Mouse (Mus musculus) retina, adult 2 months (tissue): ENCODE results near the gene Yrdc.

Source experiments
- DNase-seq: peaks from one replicate; pipeline ENCODE4 v3.0.0-alpha.2; 2012; ENCODE audit warnings: low read depth, low spot score

Gene Yrdc

DNA sequence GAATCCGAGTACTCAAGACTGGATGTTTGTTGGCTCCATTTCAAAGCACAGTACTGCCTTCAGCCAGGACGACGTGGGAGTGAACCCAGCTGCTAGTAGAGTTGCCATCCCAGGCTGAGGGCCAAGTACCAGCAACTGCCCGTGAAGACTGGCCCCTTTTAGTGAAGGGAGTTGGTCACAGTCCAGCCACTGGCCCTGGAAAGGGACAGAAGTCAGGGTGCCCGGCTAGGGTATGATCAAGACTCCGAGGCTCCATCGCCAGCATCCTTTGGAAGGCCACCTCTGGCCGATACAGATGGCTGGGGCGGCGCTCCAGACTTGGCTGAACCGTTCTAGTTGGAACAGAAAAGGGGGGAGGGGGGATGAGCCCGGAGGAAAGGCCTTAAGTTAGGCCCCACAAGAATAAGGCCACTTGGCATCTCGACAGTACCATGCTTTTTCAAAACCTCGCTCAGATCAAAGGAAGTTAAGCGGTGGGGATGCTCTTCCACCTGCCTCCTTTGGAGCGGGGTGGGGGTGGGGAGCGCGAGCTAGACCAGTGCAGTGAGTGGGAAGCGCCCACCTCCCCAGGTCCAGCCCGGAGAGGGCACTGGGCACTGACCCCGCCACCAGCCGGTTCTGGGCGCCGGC lies 733 bp upstream of the Yrdc start:
- no peak for DNase-seq

DNA sequence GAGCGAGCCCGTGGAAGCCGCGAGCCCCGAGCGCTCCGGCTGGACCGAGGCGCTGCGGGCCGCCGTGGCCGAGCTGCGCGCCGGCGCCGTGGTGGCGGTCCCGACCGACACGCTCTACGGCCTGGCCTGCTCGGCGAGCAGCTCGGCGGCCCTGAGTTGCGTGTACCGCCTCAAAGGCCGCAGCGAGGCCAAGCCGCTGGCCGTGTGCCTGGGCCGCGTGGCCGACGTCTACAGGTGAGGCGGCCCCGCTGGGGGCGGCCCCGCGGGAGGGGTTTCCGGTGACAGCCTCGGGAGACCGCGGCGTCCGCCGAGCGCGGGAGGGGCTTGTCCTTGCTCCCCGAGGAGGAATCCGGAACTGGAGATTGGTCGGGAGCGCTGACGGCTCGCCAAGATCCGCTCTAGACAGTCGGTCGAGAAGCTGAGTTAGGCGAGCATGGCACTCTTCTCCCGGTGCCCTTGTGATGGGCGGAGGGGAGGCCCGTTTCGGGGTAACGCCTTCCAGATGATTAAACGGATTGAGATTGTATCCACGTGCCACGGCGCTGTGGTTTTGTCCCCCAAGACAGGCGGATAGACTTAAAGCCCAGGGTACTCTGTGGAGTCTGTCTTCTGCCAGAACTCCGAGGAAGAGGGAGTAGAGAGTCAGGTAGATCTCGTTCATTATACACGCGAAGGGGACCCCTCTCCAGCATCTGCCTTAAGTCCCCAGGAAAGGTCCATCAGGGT lies 617 bp downstream of the Yrdc start, which contains the start of gene 1110065P20Rik:
TSS of gene 1110065P20Rik (minus strand) at position 264 of the 726 bp plus-strand sequence.
- no peak for DNase-seq

DNA sequence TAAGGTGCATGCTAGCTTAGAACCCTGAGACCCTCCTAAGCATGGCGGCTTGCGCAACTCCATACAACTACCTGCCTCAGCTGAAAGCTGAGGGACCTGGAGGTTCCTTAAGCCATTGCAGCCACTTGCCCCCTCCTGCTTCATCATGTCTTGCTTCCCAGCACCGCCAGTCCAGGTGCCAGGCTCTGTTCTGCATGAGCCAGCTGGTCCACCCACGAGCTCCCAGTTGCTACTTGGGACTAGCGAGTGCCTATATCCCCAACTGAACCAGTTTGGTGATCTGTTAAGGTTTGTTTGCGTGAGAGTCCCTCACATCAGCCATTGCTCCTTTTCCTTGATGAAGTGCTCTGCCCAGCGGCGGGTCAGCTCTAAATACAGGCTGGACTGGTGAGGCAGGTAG lies 5.8 kb downstream of the Yrdc start:
- DNase-seq: no peak

DNA sequence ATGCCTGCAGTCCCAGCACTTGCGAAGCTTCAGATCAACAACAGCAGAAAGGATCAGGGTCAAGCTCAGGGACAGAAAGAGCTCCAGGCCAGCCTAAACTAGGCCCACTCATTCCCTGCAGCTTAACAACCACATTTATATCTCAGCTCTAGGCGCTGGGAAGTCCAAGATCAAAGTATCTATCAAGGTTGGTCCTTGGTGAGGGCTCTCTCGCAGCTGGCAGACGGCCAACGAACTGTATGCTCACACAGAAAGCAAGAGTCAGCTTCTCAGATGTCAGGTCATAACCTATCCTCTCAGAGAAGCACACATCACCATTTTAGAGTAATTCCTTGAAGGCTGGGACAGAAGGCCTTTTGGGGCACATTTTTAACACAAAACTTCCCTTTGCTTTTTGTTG lies 7.9 kb downstream of the Yrdc start:
- DNase-seq: no peak

DNA sequence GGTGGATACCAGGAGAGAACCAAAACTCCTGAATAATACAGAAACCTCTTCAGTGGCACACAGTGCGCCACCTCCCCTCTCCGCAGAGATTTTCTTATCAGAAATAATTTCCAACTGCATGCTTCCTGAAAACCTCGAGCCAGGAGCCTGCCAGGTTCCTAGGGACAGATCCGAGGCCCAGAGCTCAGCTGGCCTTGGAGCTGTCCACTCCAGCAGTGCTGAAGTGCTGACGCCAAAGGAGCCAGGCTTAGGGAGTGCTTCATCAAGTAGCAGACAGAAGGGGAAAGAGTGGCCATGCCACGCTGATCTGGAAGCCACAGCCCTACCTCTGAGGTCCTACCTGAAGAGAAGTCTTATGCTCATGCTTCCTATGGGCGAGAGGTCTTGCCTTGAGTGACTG lies 10.0 kb downstream of the Yrdc start:
- no peak for DNase-seq

DNA sequence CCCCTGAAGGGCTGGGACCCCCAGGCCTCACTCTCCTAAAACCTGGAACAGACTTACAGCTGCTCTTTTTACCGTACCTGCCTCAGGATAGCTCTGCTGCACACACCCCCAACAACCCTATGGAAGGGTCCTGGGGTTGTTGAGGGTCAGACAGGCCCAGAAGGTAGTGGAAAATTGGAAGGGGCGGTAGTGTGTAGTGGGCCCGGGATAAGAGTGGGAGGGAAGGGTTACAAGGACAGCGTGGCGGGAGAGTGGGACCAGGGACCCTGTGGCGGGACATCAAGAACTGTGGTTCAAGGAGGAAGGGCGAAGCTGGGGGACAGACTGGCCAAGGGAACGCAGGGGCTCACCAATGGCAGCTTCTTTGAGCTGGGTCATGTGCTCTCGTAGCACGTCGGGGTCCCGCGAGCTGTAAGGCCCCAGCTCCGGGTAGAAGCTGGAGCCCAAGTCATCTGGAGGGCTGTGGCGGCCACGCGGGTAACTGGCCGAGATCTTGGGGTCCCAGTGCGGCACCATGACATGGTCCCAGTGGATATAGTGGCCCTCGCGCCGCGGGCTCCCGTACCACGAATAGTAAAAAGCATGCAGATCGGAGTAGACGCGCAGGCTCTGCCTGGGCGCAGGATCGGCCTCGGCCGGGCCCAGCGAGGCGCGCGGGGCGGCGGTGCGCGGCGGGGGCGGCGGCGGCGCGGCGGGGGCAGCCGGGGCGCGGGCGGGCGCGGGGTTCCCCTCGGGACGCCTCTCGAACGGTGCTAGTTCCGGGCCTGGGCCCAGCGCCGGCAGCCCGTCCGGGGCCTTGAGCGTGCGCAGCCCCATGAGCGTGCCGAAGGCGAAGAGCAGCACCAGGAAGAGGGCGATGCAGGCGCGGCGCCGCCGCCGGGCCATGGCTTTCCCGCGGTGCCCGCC lies 11.1 kb downstream of the Yrdc start, which contains the start of gene Maneal:
TSS of gene Maneal (minus strand) at position 889 of the 906 bp plus-strand sequence.
- no peak for DNase-seq

DNA sequence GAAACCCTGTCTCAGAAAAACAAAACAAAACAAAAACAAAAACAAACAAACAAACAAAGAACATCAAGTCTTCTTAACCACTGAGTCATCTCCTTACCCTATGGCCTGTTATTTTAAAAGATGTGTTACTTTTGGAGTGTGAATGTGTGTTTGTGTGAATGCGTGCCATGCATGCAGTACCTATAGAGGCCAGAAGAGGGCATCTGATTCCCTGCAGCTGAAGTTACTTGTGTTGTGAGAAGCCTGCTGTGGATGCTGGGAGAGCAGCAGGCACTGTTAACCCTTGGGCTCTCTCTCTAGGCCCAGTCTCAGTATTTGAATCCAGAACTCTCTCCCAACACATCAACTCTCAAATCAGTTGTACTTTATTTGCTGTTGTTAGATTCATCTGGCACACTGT lies 22.2 kb downstream of the Yrdc start:
- no peak for DNase-seq

DNA sequence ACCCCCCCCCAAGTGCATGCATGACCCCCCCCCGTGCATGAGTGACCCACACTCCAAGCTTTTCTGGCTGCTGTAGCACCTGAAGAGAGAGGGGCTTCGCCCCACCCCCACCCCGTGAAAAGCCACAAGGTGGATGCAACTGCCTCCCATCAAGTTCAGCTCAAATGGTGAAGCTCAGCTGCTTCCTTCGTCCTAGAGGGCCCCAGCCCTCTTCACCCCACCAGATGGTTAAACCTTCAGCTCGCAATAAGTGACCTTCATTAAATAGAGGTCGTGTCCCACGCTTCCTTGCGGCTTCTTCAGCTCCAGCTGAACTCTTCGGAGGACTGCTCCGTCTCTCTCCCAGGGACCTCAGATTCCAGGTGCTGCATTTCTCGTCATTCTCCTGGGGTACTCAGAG lies 30.1 kb downstream of the Yrdc start, which contains the start of gene Epha10:
TSS of gene Epha10 (plus strand) at position 301 of the 400 bp plus-strand sequence.
- no peak for DNase-seq

DNA sequence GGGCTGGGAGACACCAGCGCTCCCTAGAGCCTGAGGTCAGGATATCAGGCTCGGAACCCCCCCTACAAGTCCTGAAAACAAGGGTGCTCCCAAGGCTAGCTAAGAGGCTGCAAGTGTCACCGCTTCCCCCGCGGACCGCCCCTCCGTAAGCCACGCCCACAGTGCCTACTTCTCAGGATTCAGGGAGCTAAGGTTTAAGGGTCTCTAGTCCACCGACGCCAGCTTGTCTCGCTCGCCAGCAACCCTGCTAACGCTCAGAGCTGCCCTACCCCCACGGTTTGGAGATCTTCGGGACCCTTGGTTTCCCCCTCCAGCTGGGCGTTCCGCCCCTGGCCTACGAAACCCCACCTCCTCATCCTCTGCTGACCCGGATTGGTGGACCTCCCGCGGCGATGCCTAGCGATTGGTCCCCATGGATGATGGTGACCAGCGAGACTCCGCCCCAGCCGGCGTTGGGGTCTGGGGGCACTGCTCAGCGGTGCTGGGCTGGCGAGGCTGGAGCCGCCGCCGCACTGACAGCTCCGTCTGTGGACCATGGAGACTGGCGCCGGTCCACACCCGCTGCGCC lies 30.9 kb downstream of the Yrdc start:
- DNase-seq: no peak

DNA sequence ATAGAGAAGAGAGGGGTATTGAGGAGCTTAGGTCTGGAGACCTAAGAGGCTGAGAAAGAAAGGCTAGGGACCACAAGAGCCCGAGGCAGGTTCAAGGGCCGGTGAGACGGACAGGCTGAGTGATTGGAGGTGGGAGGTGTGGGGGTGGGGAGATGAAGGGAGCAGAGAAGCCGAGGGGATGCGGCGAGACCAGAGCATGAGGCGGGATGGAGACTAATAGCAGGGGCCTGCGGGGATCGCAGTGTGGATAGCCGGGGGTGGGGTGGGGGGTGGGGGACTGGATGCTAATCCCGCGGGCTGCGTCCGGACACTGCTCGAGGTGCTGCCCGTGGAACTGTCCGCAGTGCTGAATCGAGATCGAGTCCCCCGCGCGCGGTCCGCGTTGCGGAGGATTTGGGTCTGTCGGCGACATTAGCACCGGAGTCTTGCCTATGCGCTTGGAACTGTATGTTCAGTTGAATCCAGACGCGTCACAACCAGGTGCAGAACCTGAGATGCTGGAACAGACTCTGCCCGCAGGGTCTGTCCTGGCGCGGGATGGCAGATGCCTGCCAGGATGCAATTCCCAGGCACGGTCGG lies 31.8 kb downstream of the Yrdc start:
- DNase-seq: no peak

DNA sequence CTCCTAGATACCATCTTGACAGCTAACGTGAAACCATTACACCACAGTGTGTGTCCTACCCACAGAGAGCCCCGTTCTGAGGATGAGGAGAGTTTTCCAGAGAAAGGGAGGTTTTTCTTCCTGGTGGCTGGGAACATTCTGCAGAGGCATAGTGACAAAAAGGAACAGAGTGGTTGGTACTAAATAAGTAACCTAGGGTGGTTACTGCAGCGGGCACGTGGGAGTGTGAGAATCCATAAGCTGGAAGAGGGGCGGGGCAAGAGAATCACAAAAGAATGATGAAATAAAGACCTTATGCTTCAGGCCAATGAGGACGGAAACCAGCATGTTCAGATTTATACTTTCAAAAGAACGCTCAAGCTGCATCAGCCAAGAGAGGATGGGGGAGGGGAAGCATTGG lies 38.2 kb downstream of the Yrdc start:
- DNase-seq: no peak

DNA sequence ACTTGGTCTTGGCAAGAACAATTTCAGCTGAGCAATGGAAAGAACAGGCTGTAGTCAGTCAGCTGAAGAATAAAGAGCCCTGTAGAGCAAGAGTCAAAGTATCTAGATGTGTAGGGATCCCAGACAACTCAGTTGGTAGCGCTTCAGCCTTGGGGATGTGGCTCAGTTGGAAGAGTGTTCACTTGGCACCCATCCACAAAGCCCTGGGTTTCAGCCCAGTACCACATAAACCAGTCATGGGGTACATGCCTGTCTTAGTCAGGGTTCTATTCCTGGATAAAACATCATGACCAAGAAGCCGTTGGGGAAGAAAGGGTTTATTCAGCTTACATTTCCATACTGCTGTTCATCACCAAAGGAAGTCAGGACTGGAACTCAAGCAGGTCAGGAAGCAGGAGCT lies 39.5 kb downstream of the Yrdc start:
- DNase-seq: no peak

DNA sequence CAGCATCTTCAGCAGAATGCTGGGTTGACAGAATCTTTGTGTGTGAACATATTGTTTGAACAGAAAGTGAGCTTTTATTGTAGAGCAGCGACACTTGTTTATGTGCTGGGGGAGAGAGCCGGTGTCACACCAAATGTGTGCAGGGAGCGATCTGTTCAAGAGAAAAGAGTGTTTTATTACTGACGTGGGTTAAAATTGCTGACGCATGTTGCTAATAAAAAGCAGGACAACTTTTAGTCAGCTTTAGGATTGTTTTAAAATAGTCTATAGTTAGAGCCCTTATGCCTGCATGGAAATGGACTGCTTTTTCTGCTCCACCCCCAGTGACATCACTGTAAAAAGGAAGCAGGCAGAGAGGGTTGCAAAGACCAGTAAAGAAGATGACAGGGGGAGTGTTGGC lies 40.4 kb downstream of the Yrdc start:
- DNase-seq: no peak

DNA sequence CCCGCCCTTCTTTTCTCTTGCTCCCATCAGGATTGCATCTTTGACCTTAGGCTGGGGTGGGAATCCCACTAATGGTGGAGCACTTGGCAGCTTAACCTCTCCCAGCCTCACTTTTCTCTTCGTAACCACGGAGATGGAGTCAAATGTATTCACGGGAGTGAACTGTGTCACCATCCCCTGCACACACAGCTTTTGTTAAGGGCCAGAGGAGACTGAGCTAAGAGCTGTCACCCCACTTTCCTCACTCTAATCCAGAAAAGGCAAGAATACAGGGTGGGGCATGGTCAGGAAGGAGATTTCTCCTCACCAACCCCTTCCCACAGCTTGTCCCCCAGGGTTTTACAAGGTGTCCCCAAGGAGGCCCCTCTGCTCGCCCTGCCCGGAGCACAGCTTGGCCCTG lies 43.3 kb downstream of the Yrdc start:
- no peak for DNase-seq

DNA sequence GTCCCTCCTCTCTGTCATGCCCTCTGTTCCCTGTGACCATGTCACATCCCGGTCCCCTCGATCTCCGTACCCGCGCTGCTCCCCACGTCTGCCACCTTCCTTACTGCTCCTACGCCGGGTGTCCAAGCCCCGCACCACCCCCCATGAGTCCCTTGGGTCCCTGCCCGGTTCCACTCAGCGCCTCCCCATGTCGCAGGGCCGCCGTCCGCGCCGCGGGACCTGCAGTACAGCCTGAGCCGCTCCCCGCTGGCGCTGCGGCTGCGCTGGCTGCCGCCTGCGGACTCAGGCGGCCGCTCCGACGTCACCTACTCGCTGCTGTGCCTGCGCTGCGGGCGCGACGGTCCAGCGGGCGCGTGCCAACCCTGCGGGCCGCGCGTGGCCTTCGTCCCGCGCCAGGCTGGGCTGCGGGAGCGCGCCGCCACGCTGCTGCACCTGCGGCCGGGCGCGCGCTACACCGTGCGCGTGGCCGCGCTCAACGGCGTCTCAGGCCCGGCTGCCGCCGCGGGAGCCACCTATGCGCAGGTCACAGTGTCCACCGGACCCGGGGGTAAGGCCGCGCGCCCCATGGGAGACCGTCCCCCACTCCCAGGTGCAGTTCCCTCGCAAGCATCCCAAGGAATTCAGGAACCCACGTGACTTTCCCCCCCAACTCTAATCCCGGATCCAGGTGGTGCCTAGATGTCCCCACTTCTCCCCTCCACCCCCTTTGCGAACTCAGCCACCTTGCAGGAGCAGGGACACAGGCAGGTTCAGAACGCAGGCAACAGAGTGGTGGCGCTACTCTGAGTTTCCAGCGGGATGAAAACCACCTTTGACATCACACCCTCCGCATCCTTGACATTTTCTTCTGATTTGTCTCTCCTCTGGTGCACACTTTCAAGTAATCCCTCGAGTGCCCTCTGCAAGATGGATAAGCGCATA lies 44.3 kb downstream of the Yrdc start:
- no peak for DNase-seq

DNA sequence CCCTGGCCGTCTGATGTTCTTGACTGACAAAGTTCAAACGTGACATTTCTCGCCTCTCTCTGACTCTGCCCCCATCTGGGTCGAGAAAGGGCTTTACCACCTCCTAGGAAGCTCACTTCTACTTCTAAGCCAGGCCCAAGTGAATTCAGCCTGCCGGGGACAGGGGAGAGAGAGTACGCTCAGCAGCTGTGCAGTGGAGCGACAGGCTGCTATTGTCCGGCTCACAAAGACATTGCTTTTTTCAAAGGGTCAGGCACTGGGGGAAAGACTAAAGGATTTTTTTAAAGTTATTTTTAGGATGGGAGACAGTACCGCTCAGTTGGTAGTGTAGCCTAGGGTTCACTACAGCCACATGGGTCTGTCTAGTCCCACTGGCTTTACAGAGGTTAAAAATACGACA lies 47.9 kb downstream of the Yrdc start:
- no peak for DNase-seq

DNA sequence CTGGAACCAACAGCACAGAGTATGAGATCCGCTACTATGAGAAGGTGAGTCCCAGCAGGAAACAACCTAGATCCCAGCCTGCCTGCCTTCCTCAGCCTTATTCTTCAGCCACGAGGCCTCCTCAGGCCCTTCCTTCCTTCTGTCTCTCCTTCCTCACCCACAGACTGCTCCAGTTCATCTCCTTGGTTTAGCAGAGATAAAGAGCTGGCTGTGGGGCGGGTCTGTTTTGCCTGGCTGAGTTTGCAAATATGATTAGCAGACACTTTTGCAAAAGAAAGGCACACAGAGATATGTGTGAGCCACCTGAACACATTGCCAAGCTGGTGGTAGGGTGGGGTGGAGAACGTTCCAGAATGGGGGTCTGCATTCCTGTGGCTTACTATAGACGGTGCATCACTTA lies 49.4 kb downstream of the Yrdc start:
- no peak for DNase-seq
